22 mouse cellular contexts compared by ENCODE assay signal in genomic region chr13:45685575-45686308, GRCm38 (mm10).
DNase-seq lines count a peak whose midpoint lies in the region; ATAC-seq and TF ChIP-seq lines count a peak whose summit lies in the region.
"Had no signal": no experiment of that assay in that cellular context is flagged by ENCODE, and none has a peak within 500 bp of the region (broad histone marks: within the 10 kb centered on the region; RNA-seq: fewer than 3 reads in every experiment).

No protein-coding gene starts in this region.

- H3K9me3 ChIP-seq in heart, embryonic 14.5 days (ENCODE audit: control insufficient read depth, low read length): no peaks in the 10 kb centered on the region
- H3K9me3 ChIP-seq in lung, postnatal 0 days (ENCODE audit: low read length): no peaks in the 10 kb centered on the region
- H3K9me3 ChIP-seq: embryonic facial prominence, embryonic 13.5 days; G1E; hindbrain, embryonic 12.5 days; limb, embryonic 12.5 days; liver, embryonic 12.5 days; midbrain, embryonic 12.5 days; neural tube, embryonic 13.5 days had no signal

- no peak for TF ChIP-seq EP300 in lung, postnatal 0 days (IDR thresholded peaks at IDR 0.05)

- 62% methylated on average over 7 of the region's 7 CpGs for WGBS in heart, embryonic 14.5 days
- 68% methylated on average over 7 of the region's 7 CpGs for WGBS in lung, postnatal 0 days

- ATAC-seq in heart, embryonic 14.5 days (ENCODE audit: insufficient number of reproducible peaks, insufficient read depth, low FRiP score, low read depth): no peak
- ATAC-seq in lung, postnatal 0 days: no peak
- peak; percentile 42 to 46; a peak in 2 of 4 replicates for ATAC-seq in hematopoietic stem cell, adult 5-6 weeks (replicated peaks in 1 of 2; ENCODE audit: insufficient read depth in 1 of 2, low FRiP score in 2 of 2, low TSS enrichment in 1 of 2, low read depth in 1 of 2, poor library complexity in 2 of 2, severe bottlenecking in 2 of 2)
- ATAC-seq: forebrain, postnatal 0 days; liver, embryonic 12.5 days had no signal

- intact Hi-C loops in heart, postnatal 36 days (cut with DNase I): no loop called here

- peak overlapping the region; percentile 28 to 65; a peak in 3 of 4 replicates for H3K27ac ChIP-seq in heart, embryonic 14.5 days (replicated peaks in 1 of 2; ENCODE audit: control insufficient read depth in 1 of 2, insufficient read depth in 1 of 2, low read depth in 2 of 2, low read length in 2 of 2)
- peak overlapping the region; percentile 54; the same call in 1 of the 2 replicates for H3K27ac ChIP-seq in lung, postnatal 0 days (ENCODE audit: low read length)
- H3K27ac ChIP-seq: embryonic facial prominence, embryonic 13.5 days; gastrocnemius, adult 2 months; hindbrain, embryonic 12.5 days; limb, embryonic 12.5 days; liver, embryonic 12.5 days; midbrain, embryonic 12.5 days; neural tube, embryonic 13.5 days had no signal

- no peak for DNase-seq in heart, postnatal 36 days
- no peak for DNase-seq in lung, postnatal 0 days (ENCODE audit: low spot score)
- DNase-seq in lung, postnatal 25 days (ENCODE audit: low spot score): no peak
- DNase-seq in ovary, postnatal 36 days (ENCODE audit: low spot score): no peak
- no peak for DNase-seq in thymus, postnatal 25 days
- DNase-seq: adrenal gland, postnatal 14 days; cerebellum, adult 11 months; cerebellum, postnatal 10 days; forebrain, postnatal 0 days; gastrocnemius, adult 2 months; kidney, adult 8-10 months; kidney, postnatal 4 days; lung, adult 2 months had no signal

- TF ChIP-seq CTCF in lung, postnatal 0 days (IDR thresholded peaks at IDR 0.05): no peak

- no peaks in the 10 kb centered on the region; the same call in 1 of the 2 replicates for H3K36me3 ChIP-seq in heart, embryonic 14.5 days (ENCODE audit: control insufficient read depth, insufficient read depth, low read length)
- H3K36me3 ChIP-seq in lung, postnatal 0 days (ENCODE audit: insufficient read depth, low read length): no peaks in the 10 kb centered on the region
- H3K36me3 ChIP-seq: embryonic facial prominence, embryonic 13.5 days; hindbrain, embryonic 12.5 days; limb, embryonic 12.5 days; liver, embryonic 12.5 days; midbrain, embryonic 12.5 days; neural tube, embryonic 13.5 days had no signal

- H3K27me3 ChIP-seq in heart, embryonic 14.5 days (ENCODE audit: control insufficient read depth, insufficient read depth, low read length): no peaks in the 10 kb centered on the region
- H3K27me3 ChIP-seq in lung, postnatal 0 days (replicated peaks; ENCODE audit: insufficient read depth, low read length): no peaks in the 10 kb centered on the region
- H3K27me3 ChIP-seq: embryonic facial prominence, embryonic 13.5 days; hindbrain, embryonic 12.5 days; limb, embryonic 12.5 days; liver, embryonic 12.5 days; midbrain, embryonic 12.5 days; neural tube, embryonic 13.5 days had no signal

- no peak overlapping the region for H3K9ac ChIP-seq in heart, embryonic 14.5 days (ENCODE audit: low read length)
- H3K9ac ChIP-seq in lung, postnatal 0 days (replicated peaks; ENCODE audit: low read depth): 0 out of 2 replicates have a peak overlapping the region, but pooled peaks have one; percentile 13
- H3K9ac ChIP-seq: embryonic facial prominence, embryonic 13.5 days; forebrain, postnatal 0 days; hindbrain, embryonic 12.5 days; limb, embryonic 12.5 days; liver, embryonic 12.5 days; midbrain, embryonic 12.5 days; neural tube, embryonic 13.5 days had no signal

- no peak overlapping the region for H3K4me2 ChIP-seq in heart, embryonic 14.5 days (ENCODE audit: low read length)
- H3K4me2 ChIP-seq in lung, postnatal 0 days (replicated peaks; ENCODE audit: low read depth, low read length): no peak overlapping the region
- H3K4me2 ChIP-seq: embryonic facial prominence, embryonic 13.5 days; hindbrain, embryonic 12.5 days; limb, embryonic 12.5 days; liver, embryonic 12.5 days; midbrain, embryonic 12.5 days; neural tube, embryonic 13.5 days had no signal

- H3K4me1 ChIP-seq in heart, embryonic 14.5 days (ENCODE audit: control insufficient read depth in 2 of 2, insufficient read depth in 2 of 2, low read length in 2 of 2): peaks cover 17 to 41% of the 10 kb centered on the region in 2 experiments
- no peaks in the 10 kb centered on the region for H3K4me1 ChIP-seq in lung, postnatal 0 days (ENCODE audit: insufficient read depth, low read depth, low read length)

- no peak overlapping the region for H3K4me3 ChIP-seq in heart, embryonic 14.5 days (ENCODE audit: control insufficient read depth in 1 of 2, insufficient read depth in 1 of 2, low read depth in 1 of 2, low read length in 2 of 2)
- no peak overlapping the region for H3K4me3 ChIP-seq in lung, postnatal 0 days (ENCODE audit: low read depth, low read length)
- H3K4me3 ChIP-seq: embryonic facial prominence, embryonic 13.5 days; gastrocnemius, adult 2 months; hindbrain, embryonic 12.5 days; limb, embryonic 12.5 days; liver, embryonic 12.5 days; midbrain, embryonic 12.5 days; neural tube, embryonic 13.5 days had no signal

Comparison
In these comparisons a context has a peak if more than half of its experiments do, and no peak if none do; other contexts are left out.
1. ATAC-seq: peak in hematopoietic stem cell, adult 5-6 weeks (2 of 2); none in heart, embryonic 14.5 days (single experiment) and lung, postnatal 0 days (single experiment).